In the genomic region with DNA sequence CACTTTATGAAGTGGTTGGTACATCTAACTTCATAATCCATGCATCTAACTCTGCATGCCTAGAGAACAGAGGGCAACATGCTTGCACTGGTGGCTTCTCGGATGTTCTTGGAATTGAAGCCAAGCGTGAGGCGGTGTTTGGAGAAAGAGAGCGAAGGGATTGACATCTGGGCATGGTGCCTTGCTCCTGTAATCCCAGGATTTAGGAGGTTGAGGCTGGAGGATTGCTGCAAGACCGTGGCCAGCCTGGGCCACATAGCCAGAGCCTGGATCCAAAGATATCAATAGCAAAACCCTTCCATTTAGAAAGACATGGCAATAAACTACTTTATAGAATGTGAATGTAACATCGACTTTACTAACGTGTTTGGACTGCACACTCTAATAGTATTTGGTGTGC, we compare ENCODE assay signal across 9 mouse cellular contexts. TPM values are rescaled to one million over a fixed set of nuclear protein-coding genes. Genes with fewer than 3 reads are reported as not detected.
DNase-seq lines count a peak whose midpoint lies in the region; ATAC-seq and TF ChIP-seq lines count a peak whose summit lies in the region.
"Had no signal": no experiment of that assay in that cellular context is flagged by ENCODE, and none has a peak within 500 bp of the region (broad histone marks: within the 10 kb centered on the region; RNA-seq: fewer than 3 reads in every experiment).

No protein-coding gene starts in this region.

- ATAC-seq in erythroblast, adult 5-6 weeks (replicated peaks; ENCODE audit: low FRiP score, poor library complexity, severe bottlenecking), result no peak
- no peak for ATAC-seq in liver, postnatal 0 days

- 0 out of 2 replicates have a peak overlapping the region, but pooled peaks have one; percentile 6 for H3K9ac ChIP-seq in liver, postnatal 0 days (replicated peaks)

- H3K4me1 ChIP-seq in erythroblast, embryonic 14.5 days (ENCODE audit: control insufficient read depth), result peaks cover 90% of the 10 kb centered on the region
- H3K4me1 ChIP-seq in testis, adult 2 months (ENCODE audit: control insufficient read depth, insufficient read depth, low read length), result peaks cover 5% of the 10 kb centered on the region
- peaks cover 41% of the 10 kb centered on the region for H3K4me1 ChIP-seq in liver, postnatal 0 days (ENCODE audit: insufficient read depth)

- no peak for TF ChIP-seq CTCF in testis, adult 2 months (IDR thresholded peaks at IDR 0.05; ENCODE audit: control insufficient read depth, insufficient read depth, insufficient replicate concordance, low read depth, low read length)
- TF ChIP-seq CTCF in liver, postnatal 0 days (IDR thresholded peaks at IDR 0.05; ENCODE audit: low read depth), result no peak

- no peak for TF ChIP-seq POLR2A in testis, adult 2 months (IDR thresholded peaks at IDR 0.05; ENCODE audit: control insufficient read depth, low read depth, low read length)

- H3K27ac ChIP-seq in testis, adult 2 months (ENCODE audit: control insufficient read depth, insufficient read depth, low read depth, low read length), result no peak overlapping the region
- 0 out of 2 replicates have a peak overlapping the region, but pooled peaks have one; percentile 17 for H3K27ac ChIP-seq in liver, postnatal 0 days (ENCODE audit: low read depth)

- no peak for TF ChIP-seq EP300 in liver, postnatal 0 days (IDR thresholded peaks at IDR 0.05; ENCODE audit: low read depth)

- peak overlapping the region; percentile 69 for H3K4me3 ChIP-seq in erythroblast, embryonic 14.5 days (replicated peaks)
- H3K4me3 ChIP-seq in testis, adult 2 months (ENCODE audit: control insufficient read depth, low read depth, low read length), result peak overlapping the region; percentile 46
- peak overlapping the region; percentile 76 for H3K4me3 ChIP-seq in liver, postnatal 0 days (ENCODE audit: low read depth, low read length)

- intact Hi-C loops in left cerebral cortex, postnatal 14 days (cut with DNase I), result no loop called here

- WGBS in liver, postnatal 0 days (ENCODE audit: insufficient replicate concordance), result 88% methylated on average over 7 of the region's 7 CpGs

- no peak for DNase-seq in testis, postnatal 10 days (ENCODE audit: low spot score)
- DNase-seq in liver, postnatal 0 days, result no peak
- DNase-seq in adrenal gland, adult 8-10 months, result no peak
- DNase-seq in left cerebral cortex, adult 9 months (ENCODE audit: low spot score in 2 of 2), result no peak
- DNase-seq in left cerebral cortex, postnatal 14 days (ENCODE audit: low spot score in 2 of 2), result no peak
- DNase-seq: cerebellum, postnatal 25 days had no signal

- no peaks in the 10 kb centered on the region for H3K27me3 ChIP-seq in erythroblast, embryonic 14.5 days (ENCODE audit: control insufficient read depth)
- H3K27me3 ChIP-seq in testis, adult 2 months (ENCODE audit: control insufficient read depth, insufficient read depth, low read length), result no peaks in the 10 kb centered on the region
- H3K27me3 ChIP-seq in liver, postnatal 0 days (ENCODE audit: insufficient read depth, low read length), result no peaks in the 10 kb centered on the region

- H3K9me3 ChIP-seq in erythroblast, embryonic 14.5 days (ENCODE audit: control insufficient read depth, low read length), result peaks cover 2% of the 10 kb centered on the region; the same call in 1 of the 2 replicates
- H3K9me3 ChIP-seq in liver, postnatal 0 days (ENCODE audit: low read length), result no peaks in the 10 kb centered on the region

- peak overlapping the region; percentile 85 for H3K4me2 ChIP-seq in liver, postnatal 0 days (ENCODE audit: low read depth, low read length)

- peaks cover 45% of the 10 kb centered on the region for H3K36me3 ChIP-seq in erythroblast, embryonic 14.5 days (ENCODE audit: control insufficient read depth)
- H3K36me3 ChIP-seq in testis, adult 2 months (ENCODE audit: control insufficient read depth, insufficient read depth, low read length), result no peaks in the 10 kb centered on the region
- no peaks in the 10 kb centered on the region for H3K36me3 ChIP-seq in liver, postnatal 0 days (replicated peaks; ENCODE audit: insufficient read depth, low read length)

RNA-seq across cellular contexts. Expression of gene Bpgm, which starts 2.0 kb away (rescaled TPM):
- 17.4 and 34.1 TPM in 2 replicates for polyA plus RNA-seq in erythroblast, embryonic 14.5 days (2012)
- total RNA-seq in erythroblast, adult 5-6 weeks (2015; ENCODE audit: low replicate concordance), result 601 and 720 TPM in 2 replicates
- total RNA-seq in erythroblast, adult 5-6 weeks (2017; ENCODE audit: low replicate concordance), result 1,621 and 2,086 TPM in 2 replicates
- 119 and 124 TPM in 2 replicates for polyA plus RNA-seq in testis, adult 2 months (2012; rRNA removed)
- 85.5 and 88.8 TPM in 2 replicates for polyA plus RNA-seq in liver, postnatal 0 days (2015; fragmentation: Nextera tagmentation; extraction: Ambion mirVana)
- total RNA-seq in adrenal gland, adult 8-10 months (2022), result 10 to 100 TPM; 28.9 to 47.3 (median 35.4) TPM
- 10 to 100 TPM; 69.4 to 74.8 TPM for total RNA-seq in left cerebral cortex, postnatal 14 days (2021)

Comparison
In these comparisons a context has a peak if more than half of its experiments do, and no peak if none do; other contexts are left out.
1. RNA of gene Bpgm, which starts 2.0 kb away (total RNA-seq): 601 to 2,086 TPM in erythroblast, adult 5-6 weeks; 69.4 to 74.8 TPM in left cerebral cortex, postnatal 14 days and 28.9 to 47.3 TPM in adrenal gland, adult 8-10 months; every median in the first group is over 4 times any median in the second.
2. Peak in every context shown above with its lines, with median percentiles within 50 percentile points of each other: H3K4me3 ChIP-seq.